Mouse (Mus musculus) thymus, adult 2 months (tissue): ENCODE data around the gene Parva. TPM values are rescaled to one million over a fixed set of nuclear protein-coding genes. Genes with fewer than 3 reads are reported as not detected.

Source experiments
- DNase-seq: peaks from one replicate; pipeline ENCODE4 v3.0.0; 2021
- H3K27ac ChIP-seq: fragments of 200-500 bp; 2 replicates; pipeline ENCODE4 v1.5.1; 2012; ENCODE audit warnings: low read length, control low read depth; ENCODE audit not compliant: control insufficient read depth, insufficient read depth
- H3K27me3 ChIP-seq: fragments of 200-500 bp; 2 replicates; pipeline ENCODE4 v1.6.1; 2012; ENCODE audit warnings: mild to moderate bottlenecking, low read length, moderate library complexity, mixed read lengths; ENCODE audit not compliant: control insufficient read depth, insufficient read depth
- H3K36me3 ChIP-seq: fragments of 200-500 bp; 2 replicates; pipeline ENCODE4 v1.6.1; 2012; ENCODE audit warnings: mild to moderate bottlenecking, low read length, moderate library complexity; ENCODE audit not compliant: control insufficient read depth, insufficient read depth
- H3K4me1 ChIP-seq: fragments of 200-500 bp; replicated peaks from 2 replicates; pipeline ENCODE4 v1.6.1; 2012; ENCODE audit warnings: low read length; ENCODE audit not compliant: control insufficient read depth, insufficient read depth
- H3K4me3 ChIP-seq: fragments of 200-500 bp; 2 replicates; pipeline ENCODE4 v1.5.1; 2012; ENCODE audit warnings: mild to moderate bottlenecking, low read length, control low read depth, moderate library complexity; ENCODE audit not compliant: control insufficient read depth, insufficient read depth
- CTCF ChIP-seq: fragments of 200-500 bp; IDR thresholded peaks from 2 replicates; pipeline ENCODE4 v1.5.1; 2012; ENCODE audit warnings: mild to moderate bottlenecking, control low read depth, low read length, moderate library complexity, borderline replicate concordance; ENCODE audit not compliant: control insufficient read depth, poor library complexity, insufficient read depth; ENCODE audit errors: extremely low read depth
- POLR2A ChIP-seq: fragments of 200-500 bp; IDR thresholded peaks from 2 replicates; pipeline ENCODE4 v1.6.1; 2012; ENCODE audit warnings: mild to moderate bottlenecking, low read length, control low read depth, moderate library complexity; ENCODE audit not compliant: control insufficient read depth, poor library complexity, insufficient read depth; ENCODE audit errors: extremely low read depth
- WGBS: fragments of 180-500 bp; shearing (Covaris S2); methylation state at CpG from one replicate; pipeline ENCODE4 v1.1.7; 2018; 5-methylcytosine and 5-hydroxymethylcytosine counted together
- polyA plus RNA-seq: library from polyadenylated mRNA; depleted of rRNA; stranded (reverse); fragments of >200 nt; gene quantifications from 2 replicates; pipeline ENCODE4 v1.2.3, GENCODE M21; 2012

Parva gene
- polyA plus RNA-seq, 1 experiment = 6.6 TPM

DNA sequence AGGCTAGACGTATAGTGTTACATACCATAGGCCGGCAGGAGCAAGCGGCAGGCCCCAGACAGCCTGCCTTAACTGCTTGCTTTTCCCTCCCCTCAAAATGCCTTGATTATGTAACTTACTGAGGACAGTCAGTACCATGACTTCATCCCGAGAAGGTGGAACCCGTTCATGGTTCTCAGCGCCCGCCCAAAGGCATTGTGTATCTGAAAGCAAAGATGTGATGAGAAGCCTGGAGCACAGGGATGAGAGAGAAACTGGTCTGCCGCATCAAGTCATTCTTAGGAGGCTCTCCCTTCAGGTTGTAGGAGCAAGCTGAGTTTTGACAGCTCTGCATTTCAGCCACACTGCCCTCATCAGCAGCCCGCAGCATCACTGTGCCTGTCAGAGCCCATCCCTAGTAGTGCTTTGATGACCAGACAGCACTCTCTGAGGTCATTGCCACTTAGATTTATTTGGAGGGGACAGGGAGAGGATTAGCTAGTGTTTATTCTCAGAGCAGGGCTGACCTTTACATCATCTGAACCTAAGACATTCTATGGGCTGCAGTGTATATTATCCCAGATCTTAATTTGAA is 45.5 kb downstream of the Parva start:
- H3K4me1 ChIP-seq = no peaks in the 10 kb centered on the region
- H3K36me3 ChIP-seq = no peaks in the 10 kb centered on the region
- H3K4me3 ChIP-seq = no peak overlapping the region
- H3K27me3 ChIP-seq = no peaks in the 10 kb centered on the region
- H3K27ac ChIP-seq = no peak overlapping the region
- DNase-seq = no peak
- WGBS = 81% methylated on average over 9 of the region's 9 CpGs
- TF ChIP-seq POLR2A (no peak), CTCF (no peak)

DNA sequence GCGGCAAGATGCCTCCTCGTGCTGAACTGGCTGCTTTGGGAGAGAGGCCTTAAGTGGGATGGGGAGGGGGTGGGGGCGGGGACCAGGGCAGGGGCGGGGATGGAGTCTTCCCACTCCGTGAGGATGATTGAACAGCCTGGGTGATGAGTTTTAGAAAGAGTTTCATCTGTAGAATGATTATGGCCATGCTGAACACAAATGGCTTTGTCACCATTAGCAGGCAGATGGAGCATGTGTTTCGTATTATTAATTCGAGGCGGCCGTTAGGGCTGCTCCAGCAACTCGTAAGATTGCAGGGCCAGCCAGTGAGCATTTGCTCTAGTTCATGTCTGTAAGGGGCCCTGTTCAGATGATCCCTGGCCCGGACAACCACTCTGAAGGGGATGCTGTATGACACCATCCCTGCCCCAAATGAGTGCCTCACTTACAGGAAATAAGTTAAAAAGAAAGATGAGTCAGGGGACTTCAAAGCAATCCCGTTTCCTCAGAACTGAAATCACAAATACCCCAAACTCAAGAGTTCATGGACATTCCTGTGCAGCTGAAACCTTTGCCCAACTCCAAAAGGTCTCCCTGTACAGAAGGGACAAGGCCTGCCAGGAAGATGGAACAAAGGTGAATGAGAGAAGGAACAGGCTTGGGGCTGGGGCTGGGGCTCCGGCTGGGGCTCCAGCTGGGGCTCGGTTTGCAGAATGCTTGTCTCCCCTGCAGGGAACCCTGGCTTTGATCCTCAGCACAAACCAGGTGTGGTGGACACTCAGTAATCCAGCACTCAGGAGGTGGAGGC is 46.5 kb downstream of the Parva start:
- TF ChIP-seq CTCF (no peak), POLR2A (no peak)

GRCm38 (mm10) chr7:112479116-112479515 is 51.8 kb downstream of the Parva start:
- whole genome bisulfite sequencing = 77% methylated on average over 6 of the region's 6 CpGs
- no peaks in the 10 kb centered on the region for H3K27me3 ChIP-seq
- H3K4me3 ChIP-seq = no peak overlapping the region
- no peak for TF ChIP-seq POLR2A
- TF ChIP-seq CTCF = no peak
- H3K4me1 ChIP-seq = no peaks in the 10 kb centered on the region
- H3K36me3 ChIP-seq = no peaks in the 10 kb centered on the region
- no peak for DNase-seq
- H3K27ac ChIP-seq = no peak overlapping the region

More for the DNA sequence above, 46.5 kb downstream of the Parva start:
- H3K4me3 ChIP-seq = no peak overlapping the region
- H3K4me1 ChIP-seq = no peaks in the 10 kb centered on the region
- H3K27me3 ChIP-seq = no peaks in the 10 kb centered on the region
- DNase-seq = no peak
- H3K36me3 ChIP-seq = no peaks in the 10 kb centered on the region
- 60% methylated on average over 14 of the region's 14 CpGs for WGBS
- no peak overlapping the region for H3K27ac ChIP-seq

DNA sequence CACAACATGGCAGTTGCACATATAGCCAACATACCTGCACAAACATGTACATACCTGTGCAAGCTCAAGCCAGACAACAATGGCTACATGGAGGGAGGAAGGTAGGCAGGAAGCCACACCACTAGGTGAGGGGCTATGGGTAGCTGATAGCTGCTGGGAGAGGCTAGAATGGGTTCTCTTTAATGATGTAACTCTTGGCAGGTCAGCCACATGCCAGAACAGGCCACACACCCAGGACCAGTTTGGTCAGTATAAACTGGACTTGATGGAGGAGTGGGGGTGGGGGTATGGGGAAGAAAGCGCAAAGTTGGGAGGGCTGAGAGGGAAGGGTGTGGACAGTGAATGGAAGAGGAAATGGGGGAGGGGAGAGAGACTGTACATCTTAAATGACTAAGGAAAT is 53.7 kb downstream of the Parva start:
- WGBS = 91% methylated on average over 1 of the region's 1 CpGs
- TF ChIP-seq CTCF (no peak), POLR2A (no peak)
- no peak for DNase-seq
- H3K27ac ChIP-seq = no peak overlapping the region
- no peaks in the 10 kb centered on the region for H3K36me3 ChIP-seq
- no peak overlapping the region for H3K4me3 ChIP-seq
- H3K4me1 ChIP-seq = no peaks in the 10 kb centered on the region
- H3K27me3 ChIP-seq = no peaks in the 10 kb centered on the region

GRCm38 (mm10) chr7:112482572-112482971 is 55.3 kb downstream of the Parva start:
- TF ChIP-seq POLR2A (no peak), CTCF (no peak)
- no peaks in the 10 kb centered on the region for H3K36me3 ChIP-seq
- WGBS = 92% methylated on average over 7 of the region's 7 CpGs

GRCm38 (mm10) chr7:112483382-112483781 is 56.1 kb downstream of the Parva start:
- H3K27me3 ChIP-seq = no peaks in the 10 kb centered on the region
- no peaks in the 10 kb centered on the region for H3K4me1 ChIP-seq
- H3K27ac ChIP-seq = no peak overlapping the region
- WGBS = 53% methylated on average over 2 of the region's 2 CpGs
- no peaks in the 10 kb centered on the region for H3K36me3 ChIP-seq
- no peak for DNase-seq
- no peak overlapping the region for H3K4me3 ChIP-seq
- no peak for TF ChIP-seq CTCF
- TF ChIP-seq POLR2A = no peak

More at GRCm38 (mm10) chr7:112482572-112482971, 55.3 kb downstream of the Parva start:
- Histone ChIP-seq H3K27me3 (no peaks in the 10 kb centered on the region), H3K4me1 (no peaks in the 10 kb centered on the region), H3K4me3 (no peak overlapping the region), H3K27ac (no peak overlapping the region)
- DNase-seq = no peak
